ENCODE assay signal across 8 mouse cellular contexts in genomic region chr14:26971106-26971789, GRCm38 (mm10). TPM values are rescaled to one million over a fixed set of nuclear protein-coding genes. Genes with fewer than 3 reads are reported as not detected.
A peak's percentile ranks its signal among the peaks of the same experiment; 100 is the strongest.
DNase-seq lines count a peak whose midpoint lies in the region; ATAC-seq and TF ChIP-seq lines count a peak whose summit lies in the region.

Gene Appl1 (minus strand): TSS chr14:26971232.

- H3K9me3 ChIP-seq in G1E (replicated peaks): no peaks in the 10 kb centered on the region
- H3K9me3 ChIP-seq in forebrain, embryonic 13.5 days (replicated peaks): no peaks in the 10 kb centered on the region
- H3K9me3 ChIP-seq in liver, embryonic 11.5 days (ENCODE audit: control insufficient read depth, low read length): no peaks in the 10 kb centered on the region

- H3K27me3 ChIP-seq in kidney, adult 2 months (replicated peaks; ENCODE audit: control insufficient read depth, insufficient read depth, low read length): no peaks in the 10 kb centered on the region
- peaks cover 32% of the 10 kb centered on the region for H3K27me3 ChIP-seq in G1E (ENCODE audit: insufficient read depth, low read length)
- no peaks in the 10 kb centered on the region for H3K27me3 ChIP-seq in forebrain, embryonic 13.5 days
- no peaks in the 10 kb centered on the region for H3K27me3 ChIP-seq in liver, embryonic 11.5 days (replicated peaks; ENCODE audit: control insufficient read depth, insufficient read depth, low read length)
- H3K27me3 ChIP-seq in small intestine, adult 2 months (ENCODE audit: control insufficient read depth, insufficient read depth, low read length): no peaks in the 10 kb centered on the region

- peaks cover 7% of the 10 kb centered on the region; the same call in 1 of the 2 replicates for H3K4me1 ChIP-seq in kidney, adult 2 months (ENCODE audit: control insufficient read depth, insufficient read depth, low read length)
- H3K4me1 ChIP-seq in G1E (ENCODE audit: insufficient read depth, low read depth, low read length): peaks cover 22% of the 10 kb centered on the region
- H3K4me1 ChIP-seq in forebrain, embryonic 13.5 days: peaks cover 23% of the 10 kb centered on the region
- H3K4me1 ChIP-seq in liver, embryonic 11.5 days (replicated peaks; ENCODE audit: control insufficient read depth, insufficient read depth, low read length): peaks cover 2% of the 10 kb centered on the region; the same call in 1 of the 2 replicates
- H3K4me1 ChIP-seq in small intestine, adult 2 months (ENCODE audit: control insufficient read depth, insufficient read depth, insufficient read length, low read length): peaks cover 7% of the 10 kb centered on the region; the same call in 1 of the 2 replicates

- peak within 1 kb of the TSS; percentile 92 for H3K9ac ChIP-seq in forebrain, embryonic 13.5 days
- H3K9ac ChIP-seq in liver, embryonic 11.5 days (ENCODE audit: low read depth, low read length): peak within 1 kb of the TSS; percentile 83

- TF ChIP-seq POLR2A in kidney, adult 2 months (IDR thresholded peaks at IDR 0.05; ENCODE audit: low read depth, low read length): no peak
- TF ChIP-seq POLR2A in small intestine, adult 2 months (IDR thresholded peaks at IDR 0.05; ENCODE audit: low read depth, low read length): no peak

- H3K27ac ChIP-seq in kidney, adult 2 months (ENCODE audit: insufficient read depth, low read depth, low read length): peak within 1 kb of the TSS; percentile 71
- H3K27ac ChIP-seq in forebrain, embryonic 13.5 days: peak within 1 kb of the TSS; percentile 88
- peak within 1 kb of the TSS; percentile 48 for H3K27ac ChIP-seq in liver, embryonic 11.5 days (ENCODE audit: low read depth, low read length)
- H3K27ac ChIP-seq in small intestine, adult 2 months (ENCODE audit: insufficient read depth, low read depth, low read length): peak within 1 kb of the TSS; percentile 70

- no peaks in the 10 kb centered on the region for H3K36me3 ChIP-seq in kidney, adult 2 months (ENCODE audit: control insufficient read depth, insufficient read depth, low read length)
- H3K36me3 ChIP-seq in G1E (replicated peaks): no peaks in the 10 kb centered on the region
- H3K36me3 ChIP-seq in forebrain, embryonic 13.5 days (ENCODE audit: poor library complexity, severe bottlenecking): no peaks in the 10 kb centered on the region
- no peaks in the 10 kb centered on the region for H3K36me3 ChIP-seq in liver, embryonic 11.5 days (ENCODE audit: control insufficient read depth, insufficient read depth, low read length)
- H3K36me3 ChIP-seq in small intestine, adult 2 months (ENCODE audit: control insufficient read depth, insufficient read depth, low read length): no peaks in the 10 kb centered on the region

- H3K4me3 ChIP-seq in kidney, adult 2 months (ENCODE audit: insufficient read depth, low read depth, low read length): peak within 1 kb of the TSS; percentile 95
- peak within 1 kb of the TSS; percentile 87 for H3K4me3 ChIP-seq in G1E (ENCODE audit: low read depth, low read length)
- H3K4me3 ChIP-seq in forebrain, embryonic 13.5 days: peak within 1 kb of the TSS; percentile 88
- H3K4me3 ChIP-seq in liver, embryonic 11.5 days (ENCODE audit: low read depth, low read length): peak within 1 kb of the TSS; percentile 93
- peak within 1 kb of the TSS; percentile 93 for H3K4me3 ChIP-seq in small intestine, adult 2 months (ENCODE audit: low read depth, low read length)

- DNase-seq in kidney, adult 2 months: peak; percentile 37
- DNase-seq in kidney, adult 18-20 months: no peak
- DNase-seq in G1E (ENCODE audit: low spot score): no peak
- no peak for DNase-seq in liver, embryonic 11.5 days (ENCODE audit: low spot score)
- no peak for DNase-seq in thymus, postnatal 14 days

- ATAC-seq in G1E (ENCODE audit: extremely low read depth, insufficient number of reproducible peaks, low FRiP score, poor library complexity, severe bottlenecking): no peak
- ATAC-seq in forebrain, embryonic 13.5 days: no peak
- no peak for ATAC-seq in hematopoietic stem cell, adult 5-6 weeks (replicated peaks in 1 of 2; ENCODE audit: insufficient read depth in 1 of 2, low FRiP score in 2 of 2, low TSS enrichment in 1 of 2, low read depth in 1 of 2, poor library complexity in 2 of 2, severe bottlenecking in 2 of 2)
- ATAC-seq in liver, embryonic 11.5 days (replicated peaks; ENCODE audit: low FRiP score): no peak

- no peak for TF ChIP-seq CTCF in kidney, adult 2 months (conservative IDR thresholded peaks at IDR 0.05; ENCODE audit: insufficient read depth, insufficient read length, low read depth, low read length)
- no peak for TF ChIP-seq CTCF in G1E (IDR thresholded peaks at IDR 0.05; ENCODE audit: low read depth, low read length)
- TF ChIP-seq CTCF in small intestine, adult 2 months (IDR thresholded peaks at IDR 0.05; ENCODE audit: extremely low read depth, insufficient read length, insufficient replicate concordance, low read depth, low read length): no peak

- peak within 1 kb of the TSS; percentile 66 for H3K4me2 ChIP-seq in forebrain, embryonic 13.5 days
- H3K4me2 ChIP-seq in liver, embryonic 11.5 days: peak within 1 kb of the TSS; percentile 83

- WGBS in kidney, adult 2 months: 35% methylated on average over 10 of the region's 10 CpGs
- 42% methylated on average over 10 of the region's 10 CpGs for WGBS in forebrain, embryonic 13.5 days
- 33% methylated on average over 10 of the region's 10 CpGs for WGBS in liver, embryonic 11.5 days
- WGBS in small intestine, adult 2 months: 17% methylated on average over 10 of the region's 10 CpGs

RNA-seq across cellular contexts. Expression of gene Appl1, which starts in this region (rescaled TPM):
- 3.7 and 5.4 TPM in 2 replicates for polyA plus RNA-seq in kidney, adult 2 months (2012; rRNA removed)
- total RNA-seq in G1E (2014; fragmentation: Nextera tagmentation) (21.4 and 32.8 TPM in 2 replicates), G1E (2017) (8.0 and 10.0 TPM in 2 replicates)
- polyA plus RNA-seq in G1E (2012): 1.1 and 1.9 TPM in 2 replicates
- polyA plus RNA-seq in forebrain, embryonic 13.5 days (2015; fragmentation: Nextera tagmentation; extraction: Ambion mirVana): 62.0 and 70.0 TPM in 2 replicates
- total RNA-seq in hematopoietic stem cell, adult 5-6 weeks (2017): 47.7 and 52.2 TPM in 2 replicates
- 13.3 and 14.2 TPM in 2 replicates for polyA plus RNA-seq in liver, embryonic 11.5 days (2014; fragmentation: Nextera tagmentation; extraction: Ambion mirVana)
- 0.44 and 1.3 TPM in 2 replicates for polyA plus RNA-seq in small intestine, adult 2 months (2012; rRNA removed)
